Mouse (Mus musculus): ENCODE measurements around the gene Cda.
A peak's percentile ranks its signal among the peaks of the same experiment; 100 is the strongest.
"Not testable (repeated sequence)": the region's sequence is repeated elsewhere in the genome, so short reads cannot be mapped to it uniquely, and the experiment has no call there.

The Cda gene

GRCm38 (mm10) chr4:138331647-138332046 lies 36.1 kb downstream of the Cda start:
- no peak for DNase-seq

GRCm38 (mm10) chr4:138330264-138330671 lies 37.5 kb downstream of the Cda start:
- no peak for DNase-seq

- DNase-seq, result no peak
These were observed 39.8 kb downstream of the Cda start for GRCm38 (mm10) chr4:138327891-138328470.

- not testable (repeated sequence) for DNase-seq
These were observed 40.6 kb downstream of the Cda start for GRCm38 (mm10) chr4:138327155-138327554.

GRCm38 (mm10) chr4:138326077-138326695 lies 41.6 kb downstream of the Cda start, which contains the start of gene Pink1:
Pink1 (minus strand) TSS chr4:138326307.
- peak; percentile 87 for DNase-seq

GRCm38 (mm10) chr4:138325466-138326076 lies 42.2 kb downstream of the Cda start:
- peak; percentile 81 for DNase-seq

- no peak for DNase-seq
These were observed 43.3 kb downstream of the Cda start for GRCm38 (mm10) chr4:138324451-138324850.

GRCm38 (mm10) chr4:138323753-138324152 lies 44.0 kb downstream of the Cda start:
- no peak for DNase-seq

GRCm38 (mm10) chr4:138322692-138323091 lies 45.1 kb downstream of the Cda start:
- DNase-seq, result no peak

- DNase-seq, result no peak
These were observed 46.3 kb downstream of the Cda start for GRCm38 (mm10) chr4:138321488-138321887.

GRCm38 (mm10) chr4:138320711-138321110 lies 47.1 kb downstream of the Cda start:
- DNase-seq, result no peak

- peak; percentile 83 for DNase-seq
These were observed 48.3 kb downstream of the Cda start for GRCm38 (mm10) chr4:138319508-138319907.

GRCm38 (mm10) chr4:138318509-138319266 lies 49.1 kb downstream of the Cda start:
- peak; percentile 75 for DNase-seq

GRCm38 (mm10) chr4:138316369-138316768 lies 51.4 kb downstream of the Cda start:
- no peak for DNase-seq

GRCm38 (mm10) chr4:138315781-138316180 lies 52.0 kb downstream of the Cda start:
- no peak for DNase-seq

GRCm38 (mm10) chr4:138313795-138314194 lies 54.0 kb downstream of the Cda start:
- no peak for DNase-seq

GRCm38 (mm10) chr4:138313021-138313420 lies 54.8 kb downstream of the Cda start:
- no peak for DNase-seq

- DNase-seq, result no peak
These were observed 55.7 kb downstream of the Cda start for GRCm38 (mm10) chr4:138312105-138312504.

GRCm38 (mm10) chr4:138311595-138311994 lies 56.2 kb downstream of the Cda start:
- DNase-seq, result peak; percentile 50

GRCm38 (mm10) chr4:138310311-138310910 lies 57.4 kb downstream of the Cda start:
- DNase-seq, result no peak

- DNase-seq, result no peak
These were observed 60.1 kb downstream of the Cda start for GRCm38 (mm10) chr4:138307739-138308138.

GRCm38 (mm10) chr4:138307025-138307424 lies 60.8 kb downstream of the Cda start:
- no peak for DNase-seq
